Mouse (Mus musculus): ENCODE measurements around the gene Notch2.

- TF ChIP-seq CTCF (conservative IDR thresholded peaks at IDR 0.05 in 1 of 2, IDR thresholded peaks at IDR 0.05 in 1 of 2; ENCODE audit: low read depth in 2 of 2, low read length in 2 of 2) (no peak), MAFK (IDR thresholded peaks at IDR 0.05; ENCODE audit: insufficient replicate concordance, low read length) (no peak), KAT2A (IDR thresholded peaks at IDR 0.05; ENCODE audit: insufficient replicate concordance, low read length) (no peak), USF1 (IDR thresholded peaks at IDR 0.05; ENCODE audit: low read depth, low read length) (no peak), BHLHE40 (IDR thresholded peaks at IDR 0.05; ENCODE audit: low read depth, low read length) (no peak)
Observed at GRCm38 (mm10) chr3:97976706-97977105, 36.6 kb upstream of the Notch2 start.

All from CH12.LX (cell line).